In the genomic region with DNA sequence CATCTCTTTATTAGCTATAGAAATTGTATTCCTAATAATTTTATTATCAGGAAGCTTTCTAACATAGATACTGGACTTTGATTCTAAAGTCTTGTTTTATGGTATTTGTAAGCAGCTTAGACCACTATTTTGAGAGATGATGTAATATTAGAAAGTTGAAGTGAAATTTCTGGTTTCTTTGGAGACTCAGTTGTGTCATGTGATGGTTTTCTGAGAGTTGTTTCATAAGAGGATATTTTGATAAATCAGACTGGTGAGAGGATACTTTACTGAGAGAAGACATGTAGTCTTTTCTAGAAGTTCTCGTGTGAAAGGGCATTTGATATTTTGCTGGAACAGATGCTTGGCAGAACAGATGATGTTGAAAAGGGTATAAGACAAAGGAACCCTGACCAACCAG, we compare ENCODE assay signal across 35 mouse cellular contexts. TPM values are rescaled to one million over a fixed set of nuclear protein-coding genes. Genes with fewer than 3 reads are reported as not detected.
"Had no signal": no experiment of that assay in that cellular context is flagged by ENCODE, and none has a peak within 500 bp of the region (broad histone marks: within the 10 kb centered on the region; RNA-seq: fewer than 3 reads in every experiment).

No protein-coding gene starts in this region.

RNA-seq across cellular contexts. Expression of a gene that starts 17.6 kb away (rescaled TPM):
- total RNA-seq: heart, postnatal 10 days; heart, postnatal 14 days; heart, postnatal 25 days; heart, postnatal 36 days; heart, postnatal 4 days; hematopoietic stem cell, adult 5-6 weeks; hindbrain, postnatal 0 days; layer of hippocampus, adult 18-20 months; layer of hippocampus, adult 2 months; layer of hippocampus, adult 8-10 months; layer of hippocampus, postnatal 10 days; layer of hippocampus, postnatal 14 days; layer of hippocampus, postnatal 25 days; layer of hippocampus, postnatal 36 days; left cerebral cortex, adult 18-20 months had no signal
- polyA plus RNA-seq: heart, embryonic 10.5 days; heart, embryonic 11.5 days; heart, embryonic 12.5 days; heart, embryonic 13.5 days; heart, embryonic 14.5 days; heart, embryonic 15.5 days; hindbrain, embryonic 10.5 days; hindbrain, embryonic 11.5 days; hindbrain, embryonic 12.5 days; hindbrain, embryonic 13.5 days; hindbrain, embryonic 14.5 days; hindbrain, embryonic 15.5 days; hindbrain, embryonic 16.5 days; hindbrain, postnatal 0 days; intestine, embryonic 14.5 days; intestine, embryonic 15.5 days; intestine, embryonic 16.5 days; intestine, postnatal 0 days; kidney, embryonic 14.5 days; kidney, embryonic 15.5 days; kidney, embryonic 16.5 days had no signal
